Mouse (Mus musculus): Measurements from ENCODE around the gene Lingo1.

Lingo1 gene

DNA sequence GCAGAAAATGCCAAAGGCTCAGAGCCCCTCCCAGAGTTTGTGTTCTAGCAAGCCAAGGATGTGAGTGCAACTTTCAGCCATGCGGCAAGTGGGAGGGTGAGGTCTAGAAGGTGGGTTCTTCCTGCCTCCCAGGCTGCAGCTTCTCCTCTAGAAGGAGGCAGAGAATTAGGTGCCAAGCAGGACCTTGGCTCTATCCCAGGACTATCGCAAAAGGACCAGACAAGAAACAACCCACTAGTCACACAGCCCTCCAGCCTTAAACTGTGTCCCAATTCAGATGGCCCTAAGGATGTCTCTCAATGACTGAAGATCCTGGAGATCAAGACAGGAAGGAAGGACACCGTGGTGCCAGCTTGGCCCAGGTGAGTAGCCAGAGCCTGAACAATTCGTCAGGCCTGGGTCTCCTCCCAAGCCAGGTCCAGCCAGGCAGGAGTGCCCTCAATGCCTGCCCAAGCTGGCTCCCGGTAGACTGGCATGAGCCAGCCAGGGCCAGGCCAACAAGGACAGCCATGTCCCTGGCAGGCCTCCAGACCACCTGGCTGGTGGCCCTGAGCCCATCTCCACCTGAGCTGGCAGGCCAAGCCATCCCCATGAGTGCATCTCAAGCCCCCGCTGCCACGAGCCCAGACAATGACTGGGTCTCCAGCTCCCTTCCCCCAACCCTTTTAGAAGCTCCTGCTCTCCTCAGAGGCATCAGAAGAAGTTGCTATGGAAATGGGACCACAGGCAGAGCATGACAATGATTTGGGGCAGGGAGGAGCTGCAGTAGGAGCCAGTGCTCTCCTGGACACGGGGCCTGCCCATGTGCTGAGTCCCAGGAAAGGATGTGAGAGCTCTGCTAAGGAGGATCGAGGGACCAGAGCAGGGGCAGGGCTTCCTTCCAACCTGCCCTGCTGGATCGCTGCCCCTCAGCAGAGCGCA, 19.1 kb downstream of the Lingo1 start:
- no peak for DNase-seq (ENCODE audit: low spot score in 2 of 2)

DNA sequence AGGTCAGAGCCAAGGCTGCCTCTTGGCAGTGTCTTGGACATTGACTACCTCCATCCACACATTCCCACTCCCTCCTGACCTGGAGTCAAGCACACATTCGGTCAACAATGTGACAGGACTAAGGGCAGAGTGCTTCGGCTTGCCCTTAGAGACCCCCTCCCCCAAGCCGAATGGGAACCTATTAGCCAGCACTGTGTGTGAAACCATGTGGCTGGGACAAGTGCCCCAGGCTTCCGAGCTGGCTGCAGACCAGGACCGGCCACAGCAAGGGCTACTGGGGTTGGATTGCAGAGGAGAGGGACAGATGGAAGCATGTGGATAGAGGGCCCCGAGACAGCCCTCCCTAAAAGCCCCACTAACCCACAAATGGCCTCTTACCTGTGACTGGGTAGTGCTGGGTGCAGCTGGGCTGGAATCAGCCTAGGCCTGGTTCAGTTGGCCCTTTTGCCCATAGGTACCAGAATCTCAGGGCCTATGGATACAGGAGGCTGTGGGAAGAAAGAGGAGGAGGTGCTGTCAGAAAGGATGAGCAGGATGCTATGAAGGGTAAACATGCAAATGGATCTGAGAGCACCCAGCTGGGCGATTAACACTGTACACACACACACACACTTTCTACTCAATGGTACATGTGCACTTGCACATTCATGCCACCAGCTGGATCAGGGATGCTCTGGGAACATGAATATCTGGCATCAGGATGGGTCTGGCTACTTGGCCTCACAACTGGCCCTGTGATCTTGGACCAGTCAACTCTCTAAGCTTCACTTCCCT, 20.9 kb downstream of the Lingo1 start:
- DNase-seq (ENCODE audit: low spot score in 2 of 2) = no peak

DNA sequence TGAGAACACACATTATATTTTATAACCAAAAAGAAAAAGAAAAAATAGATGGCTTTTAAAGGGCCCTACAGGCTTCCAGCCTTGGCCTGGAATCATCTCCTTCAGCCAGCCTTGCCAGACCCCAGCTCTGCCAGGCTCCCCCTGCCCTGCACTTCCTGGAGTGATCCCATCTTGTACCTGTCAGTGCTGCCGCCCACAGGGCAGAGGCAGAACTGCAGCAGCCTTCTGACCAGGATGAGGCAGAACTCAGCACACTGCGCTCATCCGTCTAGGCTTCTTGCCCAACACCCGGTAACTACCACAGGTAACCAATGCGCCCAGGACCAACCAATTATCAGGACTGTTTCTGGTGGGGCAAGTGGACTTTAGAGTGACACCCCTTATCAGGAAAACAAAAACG, 22.0 kb downstream of the Lingo1 start:
- DNase-seq (ENCODE audit: low spot score in 2 of 2) = no peak

DNA sequence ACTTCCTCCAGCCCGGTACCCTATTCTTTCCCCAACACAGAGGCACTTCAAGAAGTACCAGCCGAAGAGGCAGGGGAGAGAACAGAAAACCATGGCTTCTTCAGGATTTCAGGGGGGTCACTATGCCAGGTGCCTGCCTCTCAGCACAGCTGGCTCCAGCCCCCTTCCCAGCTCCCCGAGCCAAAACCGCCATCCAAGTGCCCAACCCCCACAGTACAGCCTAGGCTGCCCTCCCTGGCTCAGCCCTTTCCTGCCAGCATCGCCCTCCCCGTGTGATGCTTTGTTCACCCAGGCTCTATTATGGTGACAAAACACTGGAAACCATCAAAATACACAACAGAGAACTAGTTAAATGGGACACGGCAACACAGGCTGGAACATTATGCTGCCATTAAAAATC, 22.6 kb downstream of the Lingo1 start:
- DNase-seq (ENCODE audit: low spot score in 2 of 2) = no peak

DNA sequence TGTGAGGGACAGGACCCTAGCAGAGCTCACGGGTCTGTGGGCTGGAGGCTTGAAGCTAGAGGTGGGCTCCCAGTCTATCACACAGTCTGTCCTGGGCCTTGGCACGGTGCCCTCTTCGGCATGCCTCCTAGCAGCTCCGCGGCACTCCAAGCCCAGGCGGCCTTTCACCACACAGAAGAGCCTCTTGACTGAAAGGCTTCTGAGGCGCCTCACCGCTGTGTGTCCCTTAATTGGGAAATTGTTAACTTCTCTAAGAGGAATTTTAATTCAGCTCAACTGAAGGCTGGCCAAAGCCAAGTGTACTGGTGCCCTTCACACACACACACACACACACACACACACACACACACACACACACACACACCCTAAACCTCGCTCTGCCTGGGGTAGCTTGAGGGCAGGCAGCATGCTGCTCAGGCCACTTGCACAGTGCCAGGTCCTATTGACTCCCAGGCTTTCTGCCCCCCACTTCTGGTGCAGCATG, 28.6 kb downstream of the Lingo1 start:
- DNase-seq (ENCODE audit: low spot score in 2 of 2) = no peak

DNA sequence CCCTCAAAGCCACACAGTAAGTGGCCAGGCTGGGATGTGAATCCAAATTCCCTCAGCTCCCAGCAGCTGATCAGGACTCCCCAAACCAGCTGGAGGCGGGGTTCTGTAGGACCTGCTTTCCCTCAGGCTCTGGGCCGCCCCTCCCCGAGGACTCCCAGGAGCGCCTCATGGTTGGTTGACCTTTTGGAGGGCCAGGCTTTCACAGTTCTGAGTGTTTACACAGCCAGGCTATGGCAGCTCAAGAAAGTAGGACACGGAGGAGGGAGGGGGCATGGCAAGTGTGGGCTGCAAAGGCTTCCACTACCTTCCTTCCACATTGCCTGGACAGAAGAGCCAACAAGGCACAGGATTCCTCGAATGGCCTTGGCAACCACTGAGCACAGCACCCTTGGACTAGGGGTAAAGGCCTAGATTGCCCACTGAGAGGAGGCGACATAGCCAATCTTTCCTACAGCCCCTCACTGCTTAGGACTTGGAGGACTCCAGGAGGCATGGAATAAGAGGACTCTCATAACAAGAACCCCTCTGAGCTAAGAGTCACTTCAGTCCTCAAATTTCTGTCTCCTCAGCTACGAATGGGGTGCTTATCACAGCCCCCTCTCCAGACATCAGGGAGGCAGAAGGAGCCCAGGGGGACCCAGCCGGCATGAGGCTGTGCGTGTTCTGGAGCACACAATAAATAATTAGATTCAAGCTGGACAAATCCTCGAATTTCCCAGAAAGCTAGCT, 29.5 kb downstream of the Lingo1 start:
- no peak for DNase-seq (ENCODE audit: low spot score in 2 of 2)

DNA sequence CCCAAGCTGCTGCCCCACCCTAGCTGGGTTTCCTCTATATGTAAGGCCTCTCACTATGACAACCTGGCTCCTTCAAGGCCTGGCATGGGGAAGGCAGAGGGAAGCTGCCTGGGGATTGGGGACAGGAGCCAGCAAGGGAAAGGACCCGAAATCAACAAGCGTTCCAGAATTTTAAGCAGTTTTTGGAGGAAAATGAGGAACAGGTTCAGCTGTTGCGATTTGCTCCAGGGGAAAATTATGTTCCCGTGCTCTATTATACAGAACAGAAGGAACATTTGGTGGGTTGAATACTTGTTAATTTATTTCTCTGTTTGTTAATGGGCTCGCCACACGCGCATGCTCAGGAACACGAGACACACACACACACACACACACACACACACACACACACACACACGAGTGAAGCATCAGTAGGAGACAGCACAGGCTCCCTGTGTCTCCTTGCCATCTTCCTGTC, 34.1 kb downstream of the Lingo1 start:
- no peak for DNase-seq (ENCODE audit: low spot score in 2 of 2)

DNA sequence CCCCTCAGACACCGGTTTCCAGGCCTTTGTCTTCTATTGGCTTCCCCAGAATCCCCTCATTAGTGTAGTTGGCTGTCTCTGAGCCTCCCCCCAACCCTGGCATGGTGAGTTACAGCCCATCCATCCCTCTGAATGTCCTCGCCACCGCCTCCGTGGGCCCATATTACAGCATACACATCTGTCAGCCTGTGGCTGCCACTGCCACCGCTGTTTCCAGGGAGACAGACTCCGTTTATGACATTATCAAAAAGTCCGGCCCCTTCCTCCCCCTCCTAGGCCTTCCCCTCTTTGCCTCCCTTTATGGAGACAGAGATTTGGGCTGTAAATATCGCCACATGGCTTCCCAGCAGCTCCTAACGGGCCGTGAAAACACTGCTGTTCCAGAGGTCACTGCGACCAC, 38.5 kb downstream of the Lingo1 start:
- DNase-seq (ENCODE audit: low spot score in 2 of 2) = no peak

DNA sequence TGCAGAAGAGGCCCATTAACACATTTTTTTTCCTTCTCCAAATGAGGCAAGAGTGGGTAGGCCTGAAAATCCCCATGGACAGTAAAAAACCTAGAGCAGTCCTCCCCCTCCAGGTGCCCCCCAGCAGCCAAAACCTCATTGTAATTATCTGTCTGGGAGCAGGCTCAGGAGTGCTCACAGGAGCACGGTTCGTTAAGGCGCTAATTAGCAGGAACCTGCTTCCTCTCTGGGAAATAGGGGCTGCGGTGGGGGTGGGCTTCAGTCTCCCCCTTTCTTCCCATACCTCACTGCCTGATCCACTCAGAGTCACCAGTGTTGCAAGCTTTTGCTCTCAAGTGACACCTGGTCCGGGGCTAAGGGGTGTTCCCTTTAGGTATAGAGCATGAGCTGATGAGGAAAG, 41.1 kb downstream of the Lingo1 start:
- DNase-seq (ENCODE audit: low spot score in 2 of 2) = no peak

DNA sequence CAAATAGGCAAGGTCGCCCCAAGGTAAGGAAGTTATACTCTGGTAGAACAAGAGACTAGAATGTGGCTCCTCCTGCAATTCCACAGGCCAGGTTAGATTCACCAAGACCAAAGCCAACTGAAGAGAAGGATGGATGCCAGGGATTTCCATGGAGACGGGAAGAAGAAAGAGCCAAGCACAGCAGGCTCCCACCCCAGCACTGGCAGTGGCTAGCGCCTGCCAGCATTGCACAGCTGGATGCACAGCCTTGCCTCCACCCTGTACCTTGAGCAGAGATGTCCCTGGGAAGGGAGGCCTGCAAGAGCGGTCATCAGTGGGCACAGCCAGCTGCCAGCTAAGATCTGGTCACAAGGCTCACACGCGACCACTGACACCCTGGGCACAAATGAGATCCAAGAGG, 42.9 kb downstream of the Lingo1 start:
- no peak for DNase-seq (ENCODE audit: low spot score in 2 of 2)

DNA sequence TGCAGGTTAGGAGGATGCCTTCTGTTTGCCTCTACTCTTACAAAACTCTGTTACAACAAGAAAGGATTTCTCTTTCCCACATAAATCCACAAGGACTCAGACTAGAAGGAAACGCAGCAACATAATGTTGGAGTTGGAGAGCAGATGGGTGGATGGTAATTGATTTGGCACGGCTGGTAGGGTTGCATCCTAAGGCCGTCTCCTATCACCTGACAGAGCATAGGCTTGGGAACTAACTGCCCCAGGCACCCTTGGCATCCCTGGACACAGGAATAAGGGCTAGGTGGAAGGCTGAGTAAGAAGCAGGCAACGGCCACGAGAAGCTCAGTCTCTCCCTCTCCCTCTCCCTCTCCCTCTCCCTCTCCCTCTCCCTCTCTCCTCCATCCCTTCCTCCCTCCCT, 48.2 kb downstream of the Lingo1 start:
- DNase-seq (ENCODE audit: low spot score in 2 of 2) = no peak

DNA sequence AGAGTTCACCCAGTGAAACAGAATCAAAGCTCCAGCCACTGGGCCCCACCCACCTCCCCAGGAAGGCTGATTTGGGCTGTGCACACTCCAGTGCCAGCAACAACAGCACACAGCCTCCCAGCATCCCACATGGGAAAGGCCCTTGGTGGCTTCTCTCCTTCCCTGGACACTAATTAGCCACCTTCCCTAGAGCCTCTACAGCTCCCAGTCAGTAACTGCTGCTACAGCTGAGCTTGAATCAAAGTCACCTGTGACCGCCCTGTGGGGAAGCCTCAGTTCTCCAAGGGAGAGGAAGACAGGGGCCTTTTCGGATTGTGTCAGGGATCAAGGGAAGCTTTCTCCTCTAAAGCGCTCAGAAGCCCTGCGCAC, 49.4 kb downstream of the Lingo1 start:
- no peak for DNase-seq (ENCODE audit: low spot score in 2 of 2)

DNA sequence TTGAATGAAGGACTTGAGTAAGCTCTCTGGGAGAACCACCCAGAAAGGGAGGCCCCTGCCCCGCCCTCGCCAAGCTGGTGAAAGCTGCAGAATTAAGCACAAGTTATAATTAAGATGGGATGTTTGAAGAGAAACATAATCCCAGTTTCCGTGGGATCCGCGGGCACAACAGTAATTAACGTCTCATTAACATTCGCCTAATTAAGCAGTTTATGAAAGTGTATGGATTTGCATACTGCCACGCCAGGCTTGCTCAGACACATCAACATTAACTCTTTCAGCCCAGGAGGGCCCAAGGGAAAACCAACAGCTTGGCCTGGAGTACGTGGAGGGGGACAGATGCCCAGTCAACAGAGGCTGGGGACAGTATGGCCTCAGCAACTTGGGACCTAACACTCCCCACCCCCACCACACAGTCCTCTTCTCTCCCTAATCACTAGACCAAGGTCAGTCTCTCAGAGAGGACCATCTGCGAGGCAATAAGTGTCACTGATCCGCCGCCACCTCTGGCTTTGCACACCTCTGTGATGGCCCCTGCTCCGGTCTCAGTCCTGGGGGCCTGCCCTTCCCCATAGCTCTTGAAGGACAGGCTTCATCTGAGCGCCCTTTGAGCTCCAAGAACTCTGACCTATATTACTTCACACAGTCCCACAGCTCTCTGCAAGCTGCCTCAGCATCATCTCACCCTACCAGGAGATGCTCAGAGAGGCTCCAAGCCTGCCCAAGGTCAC, 49.9 kb downstream of the Lingo1 start:
- DNase-seq (ENCODE audit: low spot score in 2 of 2) = no peak

DNA sequence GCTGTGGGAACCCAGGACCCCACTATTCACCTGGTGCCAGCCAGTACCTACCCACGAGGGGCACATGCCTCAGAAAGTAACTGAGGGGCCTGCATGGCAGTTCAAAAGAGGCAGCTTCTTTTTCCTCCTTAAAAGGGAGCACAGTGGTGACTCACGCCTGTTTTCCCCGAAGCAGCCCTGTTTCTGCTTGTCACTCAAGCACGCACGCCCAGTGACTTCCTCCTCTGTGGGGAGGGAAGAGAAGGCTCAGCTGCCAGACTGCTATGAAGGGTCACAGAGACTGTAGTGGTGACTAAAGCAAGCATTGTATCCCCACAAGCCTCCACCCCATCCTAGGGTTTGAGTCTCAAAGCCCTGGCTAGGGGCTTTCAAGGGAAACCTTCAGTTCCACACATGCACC, 51.9 kb downstream of the Lingo1 start:
- no peak for DNase-seq (ENCODE audit: low spot score in 2 of 2)

DNA sequence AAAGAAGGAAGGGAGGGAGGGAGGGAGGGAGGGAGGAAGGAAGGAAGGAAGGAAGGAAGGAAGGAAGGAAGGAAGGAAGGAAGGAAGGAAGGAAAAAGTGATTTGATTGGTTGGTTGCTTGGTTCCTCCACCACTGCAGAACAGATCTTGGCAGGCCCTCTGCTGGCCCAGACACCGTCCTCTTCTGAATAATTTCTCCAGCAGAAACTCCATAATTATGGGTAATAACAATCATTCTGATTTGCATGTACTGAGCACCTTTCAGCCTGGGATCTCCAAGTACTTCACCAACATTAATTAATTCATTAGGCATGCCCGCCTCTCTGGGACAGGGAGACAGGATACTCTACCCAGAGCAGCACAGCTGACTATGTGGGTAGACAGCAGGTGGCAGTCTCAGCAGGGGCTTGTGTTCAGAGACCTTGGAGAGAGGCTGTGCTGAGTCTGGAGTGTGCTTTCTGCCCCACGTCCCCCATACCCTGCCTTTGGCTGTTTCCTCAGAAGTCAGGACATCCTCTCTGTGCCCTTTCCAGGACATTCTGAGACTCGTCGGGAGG, 57.0 kb downstream of the Lingo1 start:
- no peak for DNase-seq (ENCODE audit: low spot score in 2 of 2)

DNA sequence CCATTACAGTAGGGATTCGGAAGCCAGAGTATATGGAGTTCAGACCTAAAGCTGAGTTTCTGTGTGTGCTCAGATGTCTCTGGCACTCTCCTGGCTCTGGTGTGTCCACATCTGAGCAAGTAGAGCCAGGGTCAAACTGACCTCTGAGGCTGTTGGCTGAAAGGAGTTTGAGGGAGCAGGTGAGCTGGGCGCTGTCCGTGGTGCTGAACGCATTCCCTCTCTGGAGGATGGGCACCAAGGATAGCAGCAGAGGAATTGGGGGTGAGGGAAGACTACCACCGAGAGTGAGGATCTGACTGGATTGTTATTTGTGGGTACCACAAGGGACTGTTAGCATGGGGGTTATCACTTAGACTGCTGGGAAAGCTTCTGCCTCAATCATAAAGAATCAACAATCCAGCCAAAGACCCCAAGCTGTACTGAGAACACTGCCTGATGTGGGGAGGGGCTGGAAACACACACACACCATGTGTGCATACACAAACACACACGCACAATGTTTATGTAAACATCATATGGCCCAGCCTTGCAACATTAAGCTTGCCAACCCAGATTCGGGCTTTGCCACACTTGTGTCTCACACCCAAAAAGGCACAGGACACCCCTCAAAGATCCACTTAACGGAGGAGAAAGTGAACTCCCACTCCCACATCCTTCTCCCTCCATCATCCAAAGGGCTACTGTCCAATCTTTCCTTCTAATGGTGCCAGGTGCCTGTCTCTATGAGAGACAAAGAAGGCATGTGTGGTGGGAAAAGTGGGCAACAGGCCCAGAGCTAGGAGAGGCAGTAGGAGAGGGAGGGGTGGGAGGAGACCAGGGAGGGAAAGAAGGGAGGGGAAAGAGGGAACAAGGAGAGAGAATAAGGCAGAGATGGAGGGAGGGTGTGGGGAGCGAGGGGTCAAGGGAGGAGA, 57.8 kb downstream of the Lingo1 start:
- DNase-seq (ENCODE audit: low spot score in 2 of 2) = peak in 1 of 2 experiments; percentile 69

DNA sequence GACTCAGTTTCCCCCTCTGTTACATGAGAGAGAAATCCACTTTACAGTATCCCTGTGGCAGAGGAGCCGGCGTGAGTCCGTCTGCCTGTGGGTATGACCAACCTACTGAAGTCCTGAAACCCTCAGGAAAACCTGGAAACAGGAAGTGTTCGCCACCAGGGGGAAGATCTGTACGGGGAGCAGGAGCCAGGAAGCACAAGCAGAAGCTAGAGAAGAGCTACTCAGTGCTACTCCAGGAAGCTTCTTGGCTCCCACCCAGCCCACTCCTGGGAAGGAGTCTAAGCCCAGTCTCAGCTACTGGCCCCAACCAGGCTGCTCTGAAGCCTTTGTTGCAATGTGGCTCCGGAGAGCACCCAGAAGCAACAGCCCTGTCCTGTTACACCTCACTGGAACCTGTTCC, 61.9 kb downstream of the Lingo1 start:
- no peak for DNase-seq (ENCODE audit: low spot score in 2 of 2)

DNA sequence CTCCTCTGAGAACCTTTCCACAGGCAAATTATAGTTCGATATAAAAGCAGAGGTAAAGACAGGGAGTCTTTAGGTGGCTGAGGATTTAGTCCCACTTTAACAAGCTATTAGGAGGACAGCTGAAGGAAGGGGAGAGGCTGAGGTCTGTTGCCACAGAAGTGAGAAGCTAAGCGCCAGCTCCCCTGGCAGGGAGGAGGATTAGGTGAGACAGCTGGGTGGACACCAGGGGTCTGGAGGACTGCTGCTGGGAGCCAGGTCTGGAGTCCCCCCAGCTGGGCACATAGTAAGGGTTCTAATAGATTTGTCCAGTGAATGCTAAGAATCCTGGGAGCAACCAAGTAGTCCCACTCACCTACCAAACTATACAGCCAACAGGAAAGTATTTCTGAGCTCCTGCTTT, 65.3 kb downstream of the Lingo1 start:
- no peak for DNase-seq (ENCODE audit: low spot score in 2 of 2)

DNA sequence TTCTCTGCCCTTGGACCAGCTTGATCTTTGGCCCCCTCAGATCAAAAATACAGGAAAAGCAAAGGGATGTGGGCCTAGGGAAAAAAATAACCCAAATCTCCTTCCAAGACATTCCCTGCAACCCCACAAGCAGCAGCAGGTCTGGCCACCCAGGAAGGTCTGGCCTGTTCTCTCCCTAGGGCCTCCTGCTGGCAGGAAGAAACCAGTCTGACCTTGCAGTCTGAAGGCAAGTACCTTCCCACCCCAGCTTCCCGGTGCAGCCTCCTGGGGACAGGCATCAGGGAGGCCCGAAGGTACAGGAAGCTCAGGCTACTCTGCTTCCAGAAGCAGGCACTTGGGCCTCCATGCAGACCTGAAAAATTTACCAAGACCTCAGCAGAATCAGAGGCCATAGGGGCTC, 67.1 kb downstream of the Lingo1 start:
- DNase-seq (ENCODE audit: low spot score in 2 of 2) = no peak

Data from spleen, postnatal 4 days (tissue).